Mouse (Mus musculus): ENCODE results near the gene Gabbr2. TPM values are rescaled to one million over a fixed set of nuclear protein-coding genes. Genes with fewer than 3 reads are reported as not detected.

Gabbr2 gene
- polyA plus RNA-seq, 1 experiment from 2014 or later = 0.27 TPM

GRCm38 (mm10) chr4:46916786-46917185 is 74.9 kb downstream of the Gabbr2 start:
- Histone ChIP-seq H3K9ac (ENCODE audit: low read length) (no peak overlapping the region), H3K27me3 (ENCODE audit: control insufficient read depth, insufficient read depth, low read length) (no peaks in the 10 kb centered on the region), H3K9me3 (ENCODE audit: control insufficient read depth, low read length) (no peaks in the 10 kb centered on the region), H3K4me2 (ENCODE audit: low read depth, low read length, severe bottlenecking) (no peak overlapping the region), H3K4me3 (ENCODE audit: low read depth, low read length) (no peak overlapping the region), H3K27ac (ENCODE audit: low read depth, low read length) (no peak overlapping the region), H3K4me1 (replicated peaks; ENCODE audit: control insufficient read depth, insufficient read depth, low read length) (no peaks in the 10 kb centered on the region), H3K36me3 (ENCODE audit: control insufficient read depth, insufficient read depth, low read length) (no peaks in the 10 kb centered on the region)
- DNase-seq (ENCODE audit: low spot score) (no peak), ATAC-seq (replicated peaks; ENCODE audit: low FRiP score) (no peak)
- 92% methylated on average over 6 of the region's 6 CpGs for WGBS

- H3K9ac ChIP-seq (ENCODE audit: low read length) = no peak overlapping the region
- ATAC-seq (replicated peaks; ENCODE audit: low FRiP score) (no peak), DNase-seq (ENCODE audit: low spot score) (no peak)
- no peak overlapping the region for H3K4me2 ChIP-seq (ENCODE audit: low read depth, low read length, severe bottlenecking)
- no peak overlapping the region for H3K27ac ChIP-seq (ENCODE audit: low read depth, low read length)
- H3K4me1 ChIP-seq (replicated peaks; ENCODE audit: control insufficient read depth, insufficient read depth, low read length) = no peaks in the 10 kb centered on the region
- no peaks in the 10 kb centered on the region for H3K9me3 ChIP-seq (ENCODE audit: control insufficient read depth, low read length)
- H3K36me3 ChIP-seq (ENCODE audit: control insufficient read depth, insufficient read depth, low read length) = no peaks in the 10 kb centered on the region
- H3K4me3 ChIP-seq (ENCODE audit: low read depth, low read length) = no peak overlapping the region
- no peaks in the 10 kb centered on the region for H3K27me3 ChIP-seq (ENCODE audit: control insufficient read depth, insufficient read depth, low read length)
- WGBS = 93% methylated on average over 12 of the region's 12 CpGs
Measured at GRCm38 (mm10) chr4:46915934-46916333, 75.7 kb downstream of the Gabbr2 start.

GRCm38 (mm10) chr4:46915476-46915875 is 76.2 kb downstream of the Gabbr2 start:
- Histone ChIP-seq H3K27ac (ENCODE audit: low read depth, low read length) (no peak overlapping the region), H3K27me3 (ENCODE audit: control insufficient read depth, insufficient read depth, low read length) (no peaks in the 10 kb centered on the region), H3K9ac (ENCODE audit: low read length) (no peak overlapping the region), H3K36me3 (ENCODE audit: control insufficient read depth, insufficient read depth, low read length) (no peaks in the 10 kb centered on the region), H3K9me3 (ENCODE audit: control insufficient read depth, low read length) (no peaks in the 10 kb centered on the region), H3K4me3 (ENCODE audit: low read depth, low read length) (no peak overlapping the region), H3K4me2 (ENCODE audit: low read depth, low read length, severe bottlenecking) (no peak overlapping the region), H3K4me1 (replicated peaks; ENCODE audit: control insufficient read depth, insufficient read depth, low read length) (no peaks in the 10 kb centered on the region)
- 81% methylated on average over 14 of the region's 14 CpGs for WGBS
- DNase-seq (ENCODE audit: low spot score) (no peak), ATAC-seq (replicated peaks; ENCODE audit: low FRiP score) (no peak)

- H3K36me3 ChIP-seq (ENCODE audit: control insufficient read depth, insufficient read depth, low read length) = no peaks in the 10 kb centered on the region
- H3K4me1 ChIP-seq (replicated peaks; ENCODE audit: control insufficient read depth, insufficient read depth, low read length) = no peaks in the 10 kb centered on the region
- 93% methylated on average over 6 of the region's 6 CpGs for WGBS
- H3K27me3 ChIP-seq (ENCODE audit: control insufficient read depth, insufficient read depth, low read length) = no peaks in the 10 kb centered on the region
- no peak overlapping the region for H3K4me2 ChIP-seq (ENCODE audit: low read depth, low read length, severe bottlenecking)
- no peaks in the 10 kb centered on the region for H3K9me3 ChIP-seq (ENCODE audit: control insufficient read depth, low read length)
- H3K9ac ChIP-seq (ENCODE audit: low read length) = no peak overlapping the region
- ATAC-seq (replicated peaks; ENCODE audit: low FRiP score) (no peak), DNase-seq (ENCODE audit: low spot score) (no peak)
- H3K4me3 ChIP-seq (ENCODE audit: low read depth, low read length) = no peak overlapping the region
- no peak overlapping the region for H3K27ac ChIP-seq (ENCODE audit: low read depth, low read length)
Measured at GRCm38 (mm10) chr4:46914606-46915005, 77.1 kb downstream of the Gabbr2 start.

GRCm38 (mm10) chr4:46906036-46906691 is 85.5 kb downstream of the Gabbr2 start:
- H3K4me1 ChIP-seq (replicated peaks; ENCODE audit: control insufficient read depth, insufficient read depth, low read length) = no peaks in the 10 kb centered on the region
- H3K4me2 ChIP-seq (ENCODE audit: low read depth, low read length, severe bottlenecking) = no peak overlapping the region
- DNase-seq (ENCODE audit: low spot score) = no peak
- no peak overlapping the region for H3K4me3 ChIP-seq (ENCODE audit: low read depth, low read length)
- H3K9ac ChIP-seq (ENCODE audit: low read length) = no peak overlapping the region
- no peak overlapping the region for H3K27ac ChIP-seq (ENCODE audit: low read depth, low read length)
- H3K36me3 ChIP-seq (ENCODE audit: control insufficient read depth, insufficient read depth, low read length) = no peaks in the 10 kb centered on the region
- H3K9me3 ChIP-seq (ENCODE audit: control insufficient read depth, low read length) = no peaks in the 10 kb centered on the region; the same call in 1 of the 2 replicates
- no peaks in the 10 kb centered on the region for H3K27me3 ChIP-seq (ENCODE audit: control insufficient read depth, insufficient read depth, low read length)
- 81% methylated on average over 3 of the region's 3 CpGs for WGBS
- no peak for ATAC-seq (replicated peaks; ENCODE audit: low FRiP score)

GRCm38 (mm10) chr4:46905152-46905551 is 86.5 kb downstream of the Gabbr2 start:
- WGBS = 88% methylated on average over 3 of the region's 3 CpGs
- no peaks in the 10 kb centered on the region for H3K36me3 ChIP-seq (ENCODE audit: control insufficient read depth, insufficient read depth, low read length)
- no peak for DNase-seq (ENCODE audit: low spot score)

GRCm38 (mm10) chr4:46904129-46904528 is 87.5 kb downstream of the Gabbr2 start:
- 88% methylated on average over 12 of the region's 12 CpGs for WGBS
- DNase-seq (ENCODE audit: low spot score) (no peak), ATAC-seq (replicated peaks; ENCODE audit: low FRiP score) (no peak)

More at GRCm38 (mm10) chr4:46905152-46905551, 86.5 kb downstream of the Gabbr2 start:
- Histone ChIP-seq H3K4me2 (ENCODE audit: low read depth, low read length, severe bottlenecking) (no peak overlapping the region), H3K4me1 (replicated peaks; ENCODE audit: control insufficient read depth, insufficient read depth, low read length) (no peaks in the 10 kb centered on the region), H3K27me3 (ENCODE audit: control insufficient read depth, insufficient read depth, low read length) (no peaks in the 10 kb centered on the region), H3K9ac (ENCODE audit: low read length) (no peak overlapping the region), H3K27ac (ENCODE audit: low read depth, low read length) (no peak overlapping the region), H3K4me3 (ENCODE audit: low read depth, low read length) (no peak overlapping the region), H3K9me3 (ENCODE audit: control insufficient read depth, low read length) (no peaks in the 10 kb centered on the region; the same call in 1 of the 2 replicates)
- no peak for ATAC-seq (replicated peaks; ENCODE audit: low FRiP score)

GRCm38 (mm10) chr4:46898546-46898945 is 93.1 kb downstream of the Gabbr2 start:
- H3K4me3 ChIP-seq (ENCODE audit: low read depth, low read length) = no peak overlapping the region
- no peak overlapping the region for H3K4me2 ChIP-seq (ENCODE audit: low read depth, low read length, severe bottlenecking)
- no peaks in the 10 kb centered on the region for H3K36me3 ChIP-seq (ENCODE audit: control insufficient read depth, insufficient read depth, low read length)
- H3K27me3 ChIP-seq (ENCODE audit: control insufficient read depth, insufficient read depth, low read length) = no peaks in the 10 kb centered on the region
- no peak for DNase-seq (ENCODE audit: low spot score)
- no peak overlapping the region for H3K27ac ChIP-seq (ENCODE audit: low read depth, low read length)
- peaks cover 9% of the 10 kb centered on the region for H3K4me1 ChIP-seq (replicated peaks; ENCODE audit: control insufficient read depth, insufficient read depth, low read length)
- 33% methylated on average over 4 of the region's 4 CpGs for WGBS
- H3K9me3 ChIP-seq (ENCODE audit: control insufficient read depth, low read length) = no peaks in the 10 kb centered on the region
- H3K9ac ChIP-seq (ENCODE audit: low read length) = no peak overlapping the region
- ATAC-seq (replicated peaks; ENCODE audit: low FRiP score) = no peak

More at GRCm38 (mm10) chr4:46904129-46904528, 87.5 kb downstream of the Gabbr2 start:
- H3K36me3 ChIP-seq (ENCODE audit: control insufficient read depth, insufficient read depth, low read length) = no peaks in the 10 kb centered on the region
- H3K4me3 ChIP-seq (ENCODE audit: low read depth, low read length) = no peak overlapping the region
- H3K4me1 ChIP-seq (replicated peaks; ENCODE audit: control insufficient read depth, insufficient read depth, low read length) = no peaks in the 10 kb centered on the region
- H3K27ac ChIP-seq (ENCODE audit: low read depth, low read length) = no peak overlapping the region
- H3K9ac ChIP-seq (ENCODE audit: low read length) = no peak overlapping the region
- no peak overlapping the region for H3K4me2 ChIP-seq (ENCODE audit: low read depth, low read length, severe bottlenecking)
- no peaks in the 10 kb centered on the region for H3K27me3 ChIP-seq (ENCODE audit: control insufficient read depth, insufficient read depth, low read length)
- no peaks in the 10 kb centered on the region; the same call in 1 of the 2 replicates for H3K9me3 ChIP-seq (ENCODE audit: control insufficient read depth, low read length)

All from forebrain, embryonic 11.5 days (tissue).